Mouse (Mus musculus): ENCODE data around the gene Gsto1.

DNA sequence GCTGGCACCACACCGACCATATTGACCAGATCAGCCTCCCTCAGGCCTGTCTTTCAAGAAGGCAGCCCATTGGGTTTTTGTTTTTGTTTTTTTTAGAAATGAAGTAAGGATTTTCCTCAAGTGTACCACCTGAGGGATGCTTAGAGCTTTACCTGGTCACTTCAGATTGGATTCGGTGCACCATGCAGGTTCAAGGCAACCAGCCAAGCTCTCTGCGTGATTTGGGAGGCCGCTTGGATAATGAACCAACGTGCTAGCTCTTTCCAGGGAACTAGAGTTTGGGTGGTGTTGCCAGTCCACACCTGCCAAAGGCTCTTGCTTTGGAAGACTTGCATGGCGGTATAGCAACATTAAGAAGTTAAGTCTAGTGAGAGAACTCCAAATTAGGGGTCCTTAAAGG lies 38.3 kb downstream of the Gsto1 start:
- no peak for TF ChIP-seq MAFK (IDR thresholded peaks at IDR 0.05; ENCODE audit: insufficient read depth, low read depth, low read length)
- TF ChIP-seq ZC3H11A (IDR thresholded peaks at IDR 0.05; ENCODE audit: borderline replicate concordance, low read depth, low read length), result no peak

Data from ES-E14 (cell line).